Mouse (Mus musculus): Measurements from ENCODE around the gene Ccer2.
A peak's percentile ranks its signal among the peaks of the same experiment; 100 is the strongest.

The Ccer2 gene

DNA sequence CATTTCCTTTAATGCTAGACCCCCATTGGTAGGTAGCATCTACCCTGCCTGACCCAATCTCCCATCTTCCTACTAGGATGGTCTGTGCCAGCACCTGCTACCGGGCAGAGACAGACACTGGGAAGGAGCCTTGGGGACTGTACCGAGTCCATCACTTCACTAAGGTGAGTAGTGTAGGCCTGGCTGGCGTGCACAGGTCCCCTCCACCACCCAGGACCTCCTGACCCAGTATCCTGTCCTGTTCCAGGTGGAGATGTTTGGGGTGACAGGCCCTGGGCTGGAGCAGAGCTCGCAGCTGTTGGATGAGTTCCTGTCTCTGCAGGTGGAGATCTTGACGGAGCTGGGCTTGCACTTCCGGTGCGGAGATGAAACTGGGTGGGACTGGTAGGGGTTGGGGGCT lies 6.0 kb upstream of the Ccer2 start:
- DNase-seq (ENCODE audit: low read depth, low spot score) = no peak

- DNase-seq (ENCODE audit: low read depth, low spot score) = no peak
Observed at GRCm38 (mm10) chr7:28758623-28759022, 2.6 kb downstream of the Ccer2 start.

DNA sequence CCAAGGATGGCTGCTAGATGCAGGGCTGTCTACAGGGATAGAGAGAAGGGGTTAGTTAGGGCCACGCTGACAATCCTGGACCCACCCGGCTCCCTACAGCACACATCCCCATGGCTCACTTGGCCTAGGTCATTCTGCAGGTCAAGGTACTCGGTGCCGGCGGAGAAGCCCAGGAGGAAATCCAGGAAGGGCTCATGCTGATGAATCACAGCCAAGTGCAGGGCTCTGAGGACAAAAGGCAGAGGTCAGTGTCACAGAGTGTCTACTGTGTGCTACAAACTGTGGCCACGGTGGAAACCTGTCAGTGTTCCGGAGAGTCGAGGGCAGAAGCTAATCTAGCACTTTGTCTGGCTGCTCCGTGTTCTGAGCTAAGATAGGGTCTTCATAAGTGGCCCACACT lies 5.9 kb downstream of the Ccer2 start:
- DNase-seq (ENCODE audit: low read depth, low spot score) = no peak

DNA sequence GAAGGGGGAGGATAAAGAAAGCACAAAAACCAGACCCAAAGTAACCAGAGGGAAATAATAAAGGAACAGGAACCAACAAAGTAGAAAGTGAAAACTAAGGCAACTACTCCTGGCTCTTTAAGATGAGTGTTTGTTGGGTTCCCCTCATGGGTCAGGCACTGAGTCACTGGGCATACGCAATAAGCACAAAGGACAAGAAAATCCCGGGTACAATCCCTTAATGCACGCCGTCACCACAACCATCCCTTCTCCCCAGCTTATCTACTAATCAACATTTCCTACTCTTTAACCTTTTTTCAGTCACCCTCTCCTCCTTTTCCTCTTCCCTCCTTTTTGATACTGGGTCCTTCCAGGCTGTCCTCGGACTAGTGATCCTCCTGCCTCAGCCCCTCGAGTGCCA lies 9.2 kb downstream of the Ccer2 start:
- DNase-seq (ENCODE audit: low read depth, low spot score) = no peak

- DNase-seq (ENCODE audit: low read depth, low spot score) = peak; percentile 99
Observed at GRCm38 (mm10) chr7:28766173-28766879, 10.4 kb downstream of the Ccer2 start, which contains the start of gene Sirt2. TSS of gene Sirt2 (plus strand) at chr7:28766735.

GRCm38 (mm10) chr7:28766910-28767309 lies 10.9 kb downstream of the Ccer2 start:
- DNase-seq (ENCODE audit: low read depth, low spot score) = no peak

- DNase-seq (ENCODE audit: low read depth, low spot score) = no peak
Observed at GRCm38 (mm10) chr7:28767462-28767965, 11.5 kb downstream of the Ccer2 start, which contains the start of gene Nfkbib. TSS of gene Nfkbib (minus strand) at chr7:28767512.

DNA sequence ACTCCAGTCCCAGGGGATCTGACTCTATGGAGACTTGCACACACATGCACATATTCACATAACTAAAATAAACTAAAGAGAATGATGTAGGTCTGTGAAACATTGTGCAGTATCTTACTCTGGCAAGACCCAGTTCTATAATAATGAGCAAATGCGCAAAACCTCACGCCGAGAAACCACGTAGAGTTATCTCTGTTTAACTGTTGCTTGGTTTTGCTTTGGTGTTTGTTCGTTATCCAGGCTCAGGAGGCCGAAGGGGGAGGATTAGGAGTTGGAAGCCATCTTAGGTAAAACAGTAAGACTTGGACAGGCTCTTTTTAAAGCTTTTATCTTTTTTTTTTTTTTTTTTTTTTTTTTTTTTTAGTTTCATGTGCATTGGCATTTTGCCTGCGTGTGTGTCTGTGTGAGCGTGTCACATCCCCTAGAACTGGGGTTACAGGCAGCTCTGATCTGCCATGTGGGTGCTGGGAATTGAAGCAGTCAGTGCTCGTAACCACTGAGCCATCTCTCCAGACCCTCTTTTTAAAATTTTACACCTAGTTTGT lies 13.5 kb downstream of the Ccer2 start:
- DNase-seq (ENCODE audit: low read depth, low spot score) = no peak

- no peak for DNase-seq (ENCODE audit: low read depth, low spot score)
Observed at GRCm38 (mm10) chr7:28770309-28770708, 14.3 kb downstream of the Ccer2 start.

DNA sequence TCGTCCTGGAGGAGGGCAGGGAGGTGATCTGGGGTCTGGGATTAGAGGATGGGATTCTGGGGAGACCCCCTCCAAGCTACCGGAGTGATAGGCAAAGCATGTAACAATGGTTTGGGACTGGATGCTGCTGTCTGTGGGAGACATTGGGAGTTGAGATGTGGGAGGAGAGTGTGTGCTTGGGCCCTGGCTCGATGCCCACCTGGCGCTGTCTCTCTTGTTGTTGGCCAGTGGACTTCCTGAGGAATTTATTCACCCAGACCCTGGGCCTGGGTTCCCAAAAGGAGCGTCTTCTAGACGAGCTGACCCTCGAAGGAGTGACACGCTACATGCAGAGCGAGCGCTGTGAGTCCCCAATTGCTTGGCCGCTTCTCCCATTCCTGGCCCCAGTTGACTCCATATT lies 15.9 kb downstream of the Ccer2 start:
- DNase-seq (ENCODE audit: low read depth, low spot score) = no peak

DNA sequence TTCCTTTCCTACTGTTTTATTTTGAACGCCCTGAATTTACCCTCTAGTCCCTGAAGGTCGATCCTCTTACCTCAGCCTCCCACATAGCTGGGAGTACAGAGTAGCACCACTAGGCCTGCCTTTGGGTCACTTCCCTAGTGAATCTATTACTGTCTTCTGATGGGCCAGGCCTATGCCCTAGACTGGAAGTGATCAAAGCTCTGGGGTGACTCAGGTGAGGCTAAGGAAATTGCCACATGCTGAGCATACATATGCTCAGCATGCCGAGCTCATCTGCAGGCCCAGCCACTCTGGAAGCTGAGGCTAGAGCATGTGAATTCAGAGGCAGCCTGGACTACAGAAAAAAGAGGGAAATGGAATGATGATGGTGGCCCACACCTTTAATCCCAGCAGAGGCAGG lies 17.2 kb downstream of the Ccer2 start:
- DNase-seq (ENCODE audit: low read depth, low spot score) = no peak

DNA sequence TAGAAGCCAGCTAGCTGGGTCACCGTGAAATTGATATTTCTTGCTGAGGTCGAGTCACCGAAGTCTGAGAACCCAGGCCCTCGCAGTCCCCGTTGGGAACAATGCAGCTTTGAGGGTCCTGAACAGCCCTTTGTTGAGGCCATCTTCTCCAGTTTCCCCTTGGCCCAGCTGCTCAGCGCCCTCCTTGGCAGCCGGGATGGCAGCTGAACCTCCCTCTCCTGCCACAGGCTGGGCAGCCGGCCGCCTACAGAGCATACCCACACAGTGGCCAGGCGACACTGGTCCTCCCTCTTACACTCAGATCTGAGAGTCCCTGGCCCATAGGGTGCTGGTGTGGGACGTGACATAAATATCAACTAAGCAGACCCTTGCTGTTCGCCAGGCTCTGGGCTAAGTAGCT lies 18.2 kb downstream of the Ccer2 start:
- no peak for DNase-seq (ENCODE audit: low read depth, low spot score)

GRCm38 (mm10) chr7:28775129-28775528 lies 19.2 kb downstream of the Ccer2 start:
- DNase-seq (ENCODE audit: low read depth, low spot score) = no peak

DNA sequence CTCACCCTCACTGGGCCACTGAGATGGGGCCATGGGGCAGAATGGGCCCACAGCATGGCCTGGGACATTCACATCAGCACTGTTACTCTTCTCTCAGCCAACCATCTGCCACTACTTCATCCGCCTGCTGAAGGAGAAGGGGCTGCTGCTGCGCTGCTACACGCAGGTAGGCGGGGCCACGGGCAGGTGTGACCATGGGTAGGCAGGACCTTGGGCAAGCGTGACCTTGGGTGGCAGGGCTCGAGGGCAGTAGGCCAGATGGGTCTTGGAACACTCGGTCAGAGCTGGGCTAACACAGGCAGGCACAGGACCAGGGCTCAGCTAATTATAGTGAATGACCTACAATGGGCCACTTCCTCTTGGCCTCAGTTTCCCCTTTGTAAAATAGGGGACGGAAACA lies 22.9 kb downstream of the Ccer2 start:
- no peak for DNase-seq (ENCODE audit: low read depth, low spot score)

DNA sequence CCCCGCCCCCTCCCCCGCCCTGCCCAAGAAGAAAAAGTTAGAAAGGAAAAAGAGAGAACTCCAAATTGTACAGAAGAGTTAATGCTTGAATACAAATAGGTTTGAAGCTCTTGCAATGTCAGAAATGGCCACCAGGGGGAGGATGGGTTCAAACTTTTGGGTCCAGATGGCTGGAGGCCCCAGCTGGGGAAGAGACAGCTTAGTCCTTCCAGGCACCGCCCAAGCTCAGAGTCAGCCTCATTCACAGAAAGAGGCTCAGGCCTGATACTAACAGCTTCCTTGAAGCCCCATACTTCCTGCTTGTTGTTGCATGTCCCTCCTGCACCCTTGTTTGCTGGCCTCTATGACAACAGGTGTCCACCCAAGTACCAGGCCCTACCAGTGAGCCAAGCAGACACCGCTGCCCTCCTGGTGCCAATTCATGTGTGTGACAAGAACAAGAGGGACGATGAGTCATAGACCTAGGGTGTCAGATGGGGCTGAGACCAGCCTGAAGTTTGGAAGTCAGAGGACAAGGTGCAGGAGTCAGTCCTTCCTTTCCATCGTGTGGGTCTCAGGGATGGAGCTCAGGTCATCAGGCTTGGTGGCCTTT lies 24.2 kb downstream of the Ccer2 start:
- peak; percentile 77 for DNase-seq (ENCODE audit: low read depth, low spot score)

- DNase-seq (ENCODE audit: low read depth, low spot score) = no peak
Observed at GRCm38 (mm10) chr7:28780857-28781256, 24.9 kb downstream of the Ccer2 start.

DNA sequence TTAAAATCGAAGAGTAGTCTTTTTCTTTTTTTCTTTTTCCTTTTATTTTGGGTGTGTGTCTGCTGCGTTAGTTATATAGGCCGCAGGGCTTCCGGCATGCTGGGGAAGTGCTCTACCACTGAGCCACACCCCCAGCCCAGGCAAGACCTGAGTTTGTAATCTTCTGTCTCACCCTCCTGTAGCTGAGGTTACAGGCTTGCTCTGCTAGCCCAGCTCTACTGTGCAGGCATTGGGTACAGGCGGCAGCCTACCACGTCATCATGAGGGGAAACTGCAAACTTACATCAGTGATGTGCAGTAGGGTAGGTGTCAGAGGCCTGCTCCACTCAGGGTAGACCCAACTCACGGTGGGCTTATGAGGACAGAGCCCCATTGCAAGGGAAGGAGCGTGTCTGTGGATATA lies 25.3 kb downstream of the Ccer2 start:
- no peak for DNase-seq (ENCODE audit: low read depth, low spot score)

DNA sequence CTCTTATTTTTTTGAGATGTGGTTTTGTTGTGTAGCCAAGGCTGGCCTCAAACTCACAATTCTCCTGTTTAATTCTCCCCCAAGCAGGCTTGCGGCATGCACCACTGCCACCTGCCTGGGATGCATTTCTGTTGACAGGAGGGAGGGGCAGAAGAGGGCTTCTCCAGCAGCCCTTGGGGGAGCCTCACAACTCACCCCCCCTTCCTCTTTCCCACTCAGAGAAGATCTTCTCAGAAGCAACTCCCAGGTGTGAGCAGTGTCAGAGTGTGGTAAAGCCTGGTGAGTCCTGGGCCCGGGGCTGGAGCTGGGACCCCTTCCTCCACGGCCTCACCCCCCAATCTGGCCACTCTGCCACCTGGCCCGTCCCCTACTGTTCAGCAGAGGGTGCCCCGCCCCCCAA lies 29.2 kb downstream of the Ccer2 start:
- DNase-seq (ENCODE audit: low read depth, low spot score) = no peak

DNA sequence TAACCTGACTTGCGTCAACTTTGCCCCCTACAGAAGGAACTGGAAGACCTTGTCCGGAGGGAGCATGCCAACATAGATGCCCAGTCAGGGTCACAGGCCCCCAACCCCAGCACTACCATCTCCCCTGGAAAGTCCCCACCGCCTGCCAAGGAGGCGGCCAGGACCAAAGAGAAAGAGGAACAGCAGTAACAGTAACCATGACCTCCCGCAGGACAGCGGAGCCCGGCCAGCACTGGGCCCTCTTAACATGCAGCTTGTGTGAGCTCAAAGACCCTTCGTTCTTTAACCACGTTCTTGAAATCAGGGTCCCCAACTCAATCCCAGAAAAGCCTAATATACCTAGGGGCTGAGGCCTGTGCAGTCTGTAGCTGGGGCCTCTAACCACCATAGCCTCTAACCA lies 31.9 kb downstream of the Ccer2 start:
- DNase-seq (ENCODE audit: low read depth, low spot score) = no peak

DNA sequence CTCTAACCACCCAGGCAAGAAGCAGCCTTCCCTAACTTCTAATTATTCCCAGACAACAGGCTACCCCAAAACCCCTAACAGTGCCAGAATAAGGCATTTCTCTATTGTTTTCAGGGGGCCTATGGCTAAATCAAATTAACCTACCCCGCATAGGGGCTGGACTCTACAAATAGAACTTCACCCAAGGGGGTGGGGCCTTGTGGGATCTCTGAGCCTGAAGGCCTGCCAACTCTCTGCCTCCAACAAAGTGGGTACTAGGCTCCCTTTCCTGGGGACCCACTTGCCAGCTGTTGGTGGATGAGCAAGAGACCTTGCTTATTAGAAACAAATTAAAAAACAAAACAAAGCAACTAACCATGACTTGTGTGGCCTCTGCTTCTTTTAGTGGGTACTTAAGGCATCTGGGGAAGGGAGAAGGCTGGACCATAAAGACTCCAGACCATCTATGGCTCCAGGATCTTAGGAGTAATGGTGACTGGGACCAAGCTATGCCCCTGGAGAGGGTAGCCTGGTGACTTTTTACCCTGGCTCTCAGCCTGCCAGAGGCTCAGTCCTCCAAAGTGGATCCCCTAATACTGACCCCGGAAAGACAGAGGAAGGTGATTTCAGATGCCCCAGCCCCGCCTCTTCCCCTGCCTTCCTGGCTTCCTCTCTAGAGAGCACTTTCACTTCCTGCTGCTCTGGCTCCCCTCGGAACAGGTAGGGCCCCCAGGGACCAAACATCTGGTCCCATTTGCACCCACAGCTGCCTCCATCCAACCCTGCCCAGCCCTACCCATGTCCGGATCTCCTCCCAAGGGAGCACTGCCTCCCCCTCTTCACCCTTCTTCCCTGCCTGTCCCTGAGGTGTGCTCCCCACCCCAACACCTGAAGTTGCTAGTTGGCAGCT lies 32.6 kb downstream of the Ccer2 start, which contains the start of gene Rinl:
Gene Rinl, plus strand, starts transcription at position 663 of the 889 bp plus-strand sequence.
- DNase-seq (ENCODE audit: low read depth, low spot score) = no peak

GRCm38 (mm10) chr7:28789235-28789634 lies 33.3 kb downstream of the Ccer2 start:
- no peak for DNase-seq (ENCODE audit: low read depth, low spot score)

Data from telencephalon, adult 2 months (tissue).